Mouse (Mus musculus): Measurements from ENCODE around the gene Lmbrd2. TPM values are rescaled to one million over a fixed set of nuclear protein-coding genes. Genes with fewer than 3 reads are reported as not detected.

The Lmbrd2 gene
- polyA plus RNA-seq, 1 experiment from 2014 or later, result 3.0 TPM

Other genes with a start within 250 kb of the Lmbrd2 start
- 4.8 and 7.1 TPM in 2 replicates for gene Ranbp3l, start 172.6 kb upstream of the Lmbrd2 start, polyA plus RNA-seq (2016; fragmentation: Nextera tagmentation; extraction: Ambion mirVana)
- 39.0 and 43.1 TPM in 2 replicates for gene Nadk2, start 69.3 kb upstream of the Lmbrd2 start, polyA plus RNA-seq (2016; fragmentation: Nextera tagmentation; extraction: Ambion mirVana)
- 71.7 and 74.7 TPM in 2 replicates for gene Skp2, start 14.9 kb downstream of the Lmbrd2 start, polyA plus RNA-seq (2016; fragmentation: Nextera tagmentation; extraction: Ambion mirVana)
- gene Ugt3a1, start 136.3 kb downstream of the Lmbrd2 start, polyA plus RNA-seq (2016; fragmentation: Nextera tagmentation; extraction: Ambion mirVana), result not detected in 2 replicates
- not detected in 2 replicates for gene Ugt3a2, start 195.0 kb downstream of the Lmbrd2 start, polyA plus RNA-seq (2016; fragmentation: Nextera tagmentation; extraction: Ambion mirVana)